Mouse (Mus musculus): ENCODE measurements around the gene Tulp4. TPM values are rescaled to one million over a fixed set of nuclear protein-coding genes. Genes with fewer than 3 reads are reported as not detected.

The Tulp4 gene
- polyA plus RNA-seq, 2 experiments, result 4.7 to 21.4 TPM

GRCm38 (mm10) chr17:6178564-6179267 lies 72.5 kb downstream of the Tulp4 start:
- whole genome bisulfite sequencing (ENCODE audit: insufficient replicate concordance), result 75% methylated on average over 6 of the region's 6 CpGs
- DNase-seq (ENCODE audit: low read depth in 3 of 3, low spot score in 3 of 3), result no peak
- H3K4me2 ChIP-seq (ENCODE audit: low read depth), result no peak overlapping the region
- H3K36me3 ChIP-seq (replicated peaks; ENCODE audit: control insufficient read depth, insufficient read depth, low read depth), result no peaks in the 10 kb centered on the region
- TF ChIP-seq EP300 (IDR thresholded peaks at IDR 0.05; ENCODE audit: low read depth) (no peak), CTCF (IDR thresholded peaks at IDR 0.05; ENCODE audit: low read depth) (no peak)
- no peak overlapping the region for H3K27ac ChIP-seq
- ATAC-seq (ENCODE audit: insufficient read depth), result no peak
- no peak overlapping the region for H3K4me3 ChIP-seq (ENCODE audit: insufficient read depth in 1 of 2, low read depth in 2 of 2, low read length in 2 of 2)
- H3K27me3 ChIP-seq (ENCODE audit: control insufficient read depth, insufficient read depth, low read length), result no peaks in the 10 kb centered on the region
- no peak overlapping the region for H3K9ac ChIP-seq (replicated peaks)
- H3K4me1 ChIP-seq (replicated peaks; ENCODE audit: control insufficient read depth in 2 of 2, insufficient read depth in 2 of 2, low read length in 1 of 2), result no peaks in the 10 kb centered on the region
- no peaks in the 10 kb centered on the region for H3K9me3 ChIP-seq (ENCODE audit: control insufficient read depth, low read length)

- no peak overlapping the region for H3K9ac ChIP-seq (replicated peaks)
- TF ChIP-seq CTCF (IDR thresholded peaks at IDR 0.05; ENCODE audit: low read depth) (no peak), EP300 (IDR thresholded peaks at IDR 0.05; ENCODE audit: low read depth) (no peak)
- no peaks in the 10 kb centered on the region for H3K4me1 ChIP-seq (replicated peaks; ENCODE audit: control insufficient read depth in 2 of 2, insufficient read depth in 2 of 2, low read length in 1 of 2)
- H3K4me2 ChIP-seq (ENCODE audit: low read depth), result no peak overlapping the region
- no peaks in the 10 kb centered on the region for H3K9me3 ChIP-seq (ENCODE audit: control insufficient read depth, low read length)
- ATAC-seq (ENCODE audit: insufficient read depth), result no peak
- no peak overlapping the region for H3K4me3 ChIP-seq (ENCODE audit: insufficient read depth in 1 of 2, low read depth in 2 of 2, low read length in 2 of 2)
- WGBS (ENCODE audit: insufficient replicate concordance), result 59% methylated on average over 4 of the region's 4 CpGs
- DNase-seq (ENCODE audit: low read depth in 3 of 3, low spot score in 3 of 3), result no peak
- H3K36me3 ChIP-seq (replicated peaks; ENCODE audit: control insufficient read depth, insufficient read depth, low read depth), result no peaks in the 10 kb centered on the region
- no peak overlapping the region for H3K27ac ChIP-seq
- no peaks in the 10 kb centered on the region for H3K27me3 ChIP-seq (ENCODE audit: control insufficient read depth, insufficient read depth, low read length)
Observed at GRCm38 (mm10) chr17:6179389-6179788, 73.2 kb downstream of the Tulp4 start.

- 76% methylated on average over 3 of the region's 3 CpGs for WGBS (ENCODE audit: insufficient replicate concordance)
- no peak for DNase-seq (ENCODE audit: low read depth in 3 of 3, low spot score in 3 of 3)
Observed at GRCm38 (mm10) chr17:6180421-6180820, 74.2 kb downstream of the Tulp4 start.

GRCm38 (mm10) chr17:6182715-6183114 lies 76.5 kb downstream of the Tulp4 start:
- DNase-seq (ENCODE audit: low read depth in 3 of 3, low spot score in 3 of 3), result no peak
- Histone ChIP-seq H3K9ac (replicated peaks) (no peak overlapping the region), H3K9me3 (ENCODE audit: control insufficient read depth, low read length) (no peaks in the 10 kb centered on the region), H3K4me3 (ENCODE audit: insufficient read depth in 1 of 2, low read depth in 2 of 2, low read length in 2 of 2) (no peak overlapping the region), H3K4me1 (replicated peaks; ENCODE audit: control insufficient read depth in 2 of 2, insufficient read depth in 2 of 2, low read length in 1 of 2) (no peaks in the 10 kb centered on the region; a peak in 1 of 4 replicates), H3K27me3 (ENCODE audit: control insufficient read depth, insufficient read depth, low read length) (no peaks in the 10 kb centered on the region), H3K4me2 (ENCODE audit: low read depth) (no peak overlapping the region), H3K36me3 (replicated peaks; ENCODE audit: control insufficient read depth, insufficient read depth, low read depth) (no peaks in the 10 kb centered on the region), H3K27ac (no peak overlapping the region)
- no peak for ATAC-seq (ENCODE audit: insufficient read depth)
- WGBS (ENCODE audit: insufficient replicate concordance), result 54% methylated on average over 4 of the region's 4 CpGs
- TF ChIP-seq CTCF (IDR thresholded peaks at IDR 0.05; ENCODE audit: low read depth), result no peak
- TF ChIP-seq EP300 (IDR thresholded peaks at IDR 0.05; ENCODE audit: low read depth), result no peak

More at GRCm38 (mm10) chr17:6180421-6180820, 74.2 kb downstream of the Tulp4 start:
- TF ChIP-seq CTCF (IDR thresholded peaks at IDR 0.05; ENCODE audit: low read depth), result no peak
- TF ChIP-seq EP300 (IDR thresholded peaks at IDR 0.05; ENCODE audit: low read depth), result no peak
- no peak for ATAC-seq (ENCODE audit: insufficient read depth)
- Histone ChIP-seq H3K4me1 (replicated peaks; ENCODE audit: control insufficient read depth in 2 of 2, insufficient read depth in 2 of 2, low read length in 1 of 2) (no peaks in the 10 kb centered on the region), H3K9ac (replicated peaks) (no peak overlapping the region), H3K4me3 (ENCODE audit: insufficient read depth in 1 of 2, low read depth in 2 of 2, low read length in 2 of 2) (no peak overlapping the region), H3K9me3 (ENCODE audit: control insufficient read depth, low read length) (no peaks in the 10 kb centered on the region), H3K4me2 (ENCODE audit: low read depth) (no peak overlapping the region), H3K36me3 (replicated peaks; ENCODE audit: control insufficient read depth, insufficient read depth, low read depth) (no peaks in the 10 kb centered on the region), H3K27me3 (ENCODE audit: control insufficient read depth, insufficient read depth, low read length) (no peaks in the 10 kb centered on the region), H3K27ac (no peak overlapping the region)

GRCm38 (mm10) chr17:6186651-6187050 lies 80.4 kb downstream of the Tulp4 start:
- TF ChIP-seq CTCF (IDR thresholded peaks at IDR 0.05; ENCODE audit: low read depth) (no peak), EP300 (IDR thresholded peaks at IDR 0.05; ENCODE audit: low read depth) (no peak)
- Histone ChIP-seq H3K9ac (replicated peaks) (no peak overlapping the region), H3K27me3 (ENCODE audit: control insufficient read depth, insufficient read depth, low read length) (no peaks in the 10 kb centered on the region), H3K9me3 (ENCODE audit: control insufficient read depth, low read length) (no peaks in the 10 kb centered on the region), H3K27ac (no peak overlapping the region), H3K4me1 (replicated peaks; ENCODE audit: control insufficient read depth in 2 of 2, insufficient read depth in 2 of 2, low read length in 1 of 2) (no peaks in the 10 kb centered on the region; a peak in 1 of 4 replicates), H3K4me3 (ENCODE audit: insufficient read depth in 1 of 2, low read depth in 2 of 2, low read length in 2 of 2) (no peak overlapping the region), H3K4me2 (ENCODE audit: low read depth) (no peak overlapping the region), H3K36me3 (replicated peaks; ENCODE audit: control insufficient read depth, insufficient read depth, low read depth) (no peaks in the 10 kb centered on the region)
- ATAC-seq (ENCODE audit: insufficient read depth) (no peak), DNase-seq (ENCODE audit: low read depth in 3 of 3, low spot score in 3 of 3) (no peak)
- 30% methylated on average over 4 of the region's 4 CpGs for WGBS (ENCODE audit: insufficient replicate concordance)
